Mouse (Mus musculus): ENCODE data around the gene Kdm6b. TPM values are rescaled to one million over a fixed set of nuclear protein-coding genes. Genes with fewer than 3 reads are reported as not detected.

Gene Kdm6b
- polyA plus RNA-seq, 1 experiment from 2014 or later, result 36.1 TPM

GRCm38 (mm10) chr11:69433189-69433588 lies 19.7 kb upstream of the Kdm6b start:
- Histone ChIP-seq H3K9me3 (ENCODE audit: control insufficient read depth, low read length) (no peaks in the 10 kb centered on the region), H3K36me3 (ENCODE audit: control insufficient read depth, insufficient read depth, low read length) (no peaks in the 10 kb centered on the region), H3K9ac (ENCODE audit: low read depth, low read length) (no peak overlapping the region), H3K4me3 (ENCODE audit: low read length) (no peak overlapping the region), H3K4me2 (replicated peaks; ENCODE audit: low read depth, low read length) (no peak overlapping the region), H3K27me3 (ENCODE audit: control insufficient read depth, insufficient read depth, low read length) (no peaks in the 10 kb centered on the region), H3K27ac (ENCODE audit: low read depth, low read length) (no peak overlapping the region), H3K4me1 (ENCODE audit: control insufficient read depth, insufficient read depth, low read length) (peaks cover 5% of the 10 kb centered on the region; the same call in 1 of the 2 replicates)
- WGBS, result 70% methylated on average over 6 of the region's 6 CpGs
- ATAC-seq (ENCODE audit: low FRiP score, low TSS enrichment), result no peak

- Histone ChIP-seq H3K9me3 (ENCODE audit: control insufficient read depth, low read length) (no peaks in the 10 kb centered on the region), H3K4me3 (ENCODE audit: low read length) (no peak overlapping the region), H3K9ac (ENCODE audit: low read depth, low read length) (no peak overlapping the region), H3K27ac (ENCODE audit: low read depth, low read length) (no peak overlapping the region), H3K4me2 (replicated peaks; ENCODE audit: low read depth, low read length) (no peak overlapping the region), H3K4me1 (ENCODE audit: control insufficient read depth, insufficient read depth, low read length) (peaks cover 5% of the 10 kb centered on the region; the same call in 1 of the 2 replicates), H3K36me3 (ENCODE audit: control insufficient read depth, insufficient read depth, low read length) (no peaks in the 10 kb centered on the region), H3K27me3 (ENCODE audit: control insufficient read depth, insufficient read depth, low read length) (no peaks in the 10 kb centered on the region)
- no peak for ATAC-seq (ENCODE audit: low FRiP score, low TSS enrichment)
- 58% methylated on average over 11 of the region's 11 CpGs for WGBS
Observed at GRCm38 (mm10) chr11:69432640-69432982, 19.1 kb upstream of the Kdm6b start.

GRCm38 (mm10) chr11:69431829-69432639 lies 18.6 kb upstream of the Kdm6b start:
- Histone ChIP-seq H3K9ac (ENCODE audit: low read depth, low read length) (no peak overlapping the region), H3K4me2 (replicated peaks; ENCODE audit: low read depth, low read length) (no peak overlapping the region; the same call in 1 of the 2 replicates), H3K27me3 (ENCODE audit: control insufficient read depth, insufficient read depth, low read length) (no peaks in the 10 kb centered on the region), H3K4me3 (ENCODE audit: low read length) (no peak overlapping the region), H3K9me3 (ENCODE audit: control insufficient read depth, low read length) (no peaks in the 10 kb centered on the region), H3K27ac (ENCODE audit: low read depth, low read length) (no peak overlapping the region), H3K36me3 (ENCODE audit: control insufficient read depth, insufficient read depth, low read length) (no peaks in the 10 kb centered on the region), H3K4me1 (ENCODE audit: control insufficient read depth, insufficient read depth, low read length) (peaks cover 5% of the 10 kb centered on the region; the same call in 1 of the 2 replicates)
- WGBS, result 35% methylated on average over 11 of the region's 11 CpGs
- peak; percentile 74; the same call in 1 of the 2 replicates for ATAC-seq (ENCODE audit: low FRiP score, low TSS enrichment)

- no peak for ATAC-seq (ENCODE audit: low FRiP score, low TSS enrichment)
- 87% methylated on average over 15 of the region's 15 CpGs for WGBS
- Histone ChIP-seq H3K9me3 (ENCODE audit: control insufficient read depth, low read length) (no peaks in the 10 kb centered on the region), H3K27me3 (ENCODE audit: control insufficient read depth, insufficient read depth, low read length) (no peaks in the 10 kb centered on the region), H3K9ac (ENCODE audit: low read depth, low read length) (no peak overlapping the region), H3K36me3 (ENCODE audit: control insufficient read depth, insufficient read depth, low read length) (no peaks in the 10 kb centered on the region), H3K4me1 (ENCODE audit: control insufficient read depth, insufficient read depth, low read length) (peaks cover 5% of the 10 kb centered on the region; the same call in 1 of the 2 replicates), H3K4me3 (ENCODE audit: low read length) (no peak overlapping the region), H3K27ac (ENCODE audit: low read depth, low read length) (no peak overlapping the region), H3K4me2 (replicated peaks; ENCODE audit: low read depth, low read length) (no peak overlapping the region)
Observed at GRCm38 (mm10) chr11:69430631-69431030, 17.2 kb upstream of the Kdm6b start.

GRCm38 (mm10) chr11:69429313-69429712 lies 15.8 kb upstream of the Kdm6b start:
- peaks cover 5% of the 10 kb centered on the region; the same call in 1 of the 2 replicates for H3K4me1 ChIP-seq (ENCODE audit: control insufficient read depth, insufficient read depth, low read length)
- H3K36me3 ChIP-seq (ENCODE audit: control insufficient read depth, insufficient read depth, low read length), result no peaks in the 10 kb centered on the region
- no peaks in the 10 kb centered on the region for H3K27me3 ChIP-seq (ENCODE audit: control insufficient read depth, insufficient read depth, low read length)
- H3K4me2 ChIP-seq (replicated peaks; ENCODE audit: low read depth, low read length), result no peak overlapping the region
- H3K4me3 ChIP-seq (ENCODE audit: low read length), result no peak overlapping the region
- no peaks in the 10 kb centered on the region for H3K9me3 ChIP-seq (ENCODE audit: control insufficient read depth, low read length)
- H3K27ac ChIP-seq (ENCODE audit: low read depth, low read length), result no peak overlapping the region
- ATAC-seq (ENCODE audit: low FRiP score, low TSS enrichment), result no peak
- no peak overlapping the region; the same call in 1 of the 2 replicates for H3K9ac ChIP-seq (ENCODE audit: low read depth, low read length)
- 37% methylated on average over 2 of the region's 2 CpGs for WGBS

- no peak overlapping the region for H3K4me3 ChIP-seq (ENCODE audit: low read length)
- WGBS, result 21% methylated on average over 4 of the region's 4 CpGs
- H3K4me2 ChIP-seq (replicated peaks; ENCODE audit: low read depth, low read length), result no peak overlapping the region
- H3K27me3 ChIP-seq (ENCODE audit: control insufficient read depth, insufficient read depth, low read length), result no peaks in the 10 kb centered on the region
- H3K36me3 ChIP-seq (ENCODE audit: control insufficient read depth, insufficient read depth, low read length), result no peaks in the 10 kb centered on the region
- H3K9me3 ChIP-seq (ENCODE audit: control insufficient read depth, low read length), result no peaks in the 10 kb centered on the region
- H3K27ac ChIP-seq (ENCODE audit: low read depth, low read length), result no peak overlapping the region
- H3K4me1 ChIP-seq (ENCODE audit: control insufficient read depth, insufficient read depth, low read length), result peaks cover 5% of the 10 kb centered on the region; the same call in 1 of the 2 replicates
- no peak overlapping the region for H3K9ac ChIP-seq (ENCODE audit: low read depth, low read length)
- ATAC-seq (ENCODE audit: low FRiP score, low TSS enrichment), result no peak
Observed at GRCm38 (mm10) chr11:69428751-69429150, 15.3 kb upstream of the Kdm6b start.

GRCm38 (mm10) chr11:69426246-69426645 lies 12.8 kb upstream of the Kdm6b start:
- Histone ChIP-seq H3K9me3 (ENCODE audit: control insufficient read depth, low read length) (no peaks in the 10 kb centered on the region), H3K4me3 (ENCODE audit: low read length) (no peak overlapping the region), H3K9ac (ENCODE audit: low read depth, low read length) (no peak overlapping the region), H3K27ac (ENCODE audit: low read depth, low read length) (no peak overlapping the region), H3K4me2 (replicated peaks; ENCODE audit: low read depth, low read length) (no peak overlapping the region), H3K4me1 (ENCODE audit: control insufficient read depth, insufficient read depth, low read length) (peaks cover 8% of the 10 kb centered on the region), H3K27me3 (ENCODE audit: control insufficient read depth, insufficient read depth, low read length) (peaks cover 15% of the 10 kb centered on the region), H3K36me3 (ENCODE audit: control insufficient read depth, insufficient read depth, low read length) (no peaks in the 10 kb centered on the region)
- WGBS, result 81% methylated on average over 2 of the region's 2 CpGs
- ATAC-seq (ENCODE audit: low FRiP score, low TSS enrichment), result no peak

GRCm38 (mm10) chr11:69423885-69424284 lies 10.4 kb upstream of the Kdm6b start:
- Histone ChIP-seq H3K9ac (ENCODE audit: low read depth, low read length) (no peak overlapping the region), H3K4me3 (ENCODE audit: low read length) (no peak overlapping the region), H3K9me3 (ENCODE audit: control insufficient read depth, low read length) (no peaks in the 10 kb centered on the region), H3K4me1 (ENCODE audit: control insufficient read depth, insufficient read depth, low read length) (peaks cover 25% of the 10 kb centered on the region), H3K4me2 (replicated peaks; ENCODE audit: low read depth, low read length) (no peak overlapping the region), H3K27me3 (ENCODE audit: control insufficient read depth, insufficient read depth, low read length) (peaks cover 22% of the 10 kb centered on the region), H3K27ac (ENCODE audit: low read depth, low read length) (no peak overlapping the region), H3K36me3 (ENCODE audit: control insufficient read depth, insufficient read depth, low read length) (no peaks in the 10 kb centered on the region)
- no peak for ATAC-seq (ENCODE audit: low FRiP score, low TSS enrichment)
- 69% methylated on average over 6 of the region's 6 CpGs for WGBS

- Histone ChIP-seq H3K9ac (ENCODE audit: low read depth, low read length) (no peak overlapping the region), H3K4me3 (ENCODE audit: low read length) (no peak overlapping the region)
- WGBS, result 88% methylated on average over 10 of the region's 10 CpGs
Observed at GRCm38 (mm10) chr11:69422842-69423241, 9.4 kb upstream of the Kdm6b start.

More at GRCm38 (mm10) chr11:69422842-69423241, 9.4 kb upstream of the Kdm6b start:
- no peaks in the 10 kb centered on the region for H3K36me3 ChIP-seq (ENCODE audit: control insufficient read depth, insufficient read depth, low read length)
- H3K27me3 ChIP-seq (ENCODE audit: control insufficient read depth, insufficient read depth, low read length), result peaks cover 22% of the 10 kb centered on the region
- H3K27ac ChIP-seq (ENCODE audit: low read depth, low read length), result no peak overlapping the region
- no peaks in the 10 kb centered on the region for H3K9me3 ChIP-seq (ENCODE audit: control insufficient read depth, low read length)
- no peak overlapping the region for H3K4me2 ChIP-seq (replicated peaks; ENCODE audit: low read depth, low read length)
- H3K4me1 ChIP-seq (ENCODE audit: control insufficient read depth, insufficient read depth, low read length), result peaks cover 25% of the 10 kb centered on the region
- no peak for ATAC-seq (ENCODE audit: low FRiP score, low TSS enrichment)
